Mouse (Mus musculus): Measurements from ENCODE around the gene Reep3. TPM values are rescaled to one million over a fixed set of nuclear protein-coding genes. Genes with fewer than 3 reads are reported as not detected.
A peak's percentile ranks its signal among the peaks of the same experiment; 100 is the strongest.

The Reep3 gene
- polyA plus RNA-seq, 1 experiment from 2014 or later = 31.7 TPM

- no peak for DNase-seq (ENCODE audit: low spot score)
- peaks cover 78% of the 10 kb centered on the region for H3K4me1 ChIP-seq
- H3K4me3 ChIP-seq = no peak overlapping the region
- peaks cover 14% of the 10 kb centered on the region for H3K36me3 ChIP-seq
- H3K9me3 ChIP-seq (replicated peaks) = no peaks in the 10 kb centered on the region
- no peaks in the 10 kb centered on the region for H3K27me3 ChIP-seq (ENCODE audit: low read depth, poor library complexity, severe bottlenecking)
- 57% methylated on average over 6 of the region's 6 CpGs for WGBS
- no peak overlapping the region for H3K27ac ChIP-seq (replicated peaks)
Measured at GRCm38 (mm10) chr10:67106400-67106799, 9.7 kb upstream of the Reep3 start.

- no peak for DNase-seq (ENCODE audit: low spot score)
- Histone ChIP-seq H3K27me3 (ENCODE audit: low read depth, poor library complexity, severe bottlenecking) (no peaks in the 10 kb centered on the region), H3K27ac (replicated peaks) (0 out of 2 replicates have a peak overlapping the region, but pooled peaks have one; percentile 42), H3K4me3 (no peak overlapping the region), H3K9me3 (replicated peaks) (no peaks in the 10 kb centered on the region), H3K36me3 (peaks cover 14% of the 10 kb centered on the region), H3K4me1 (peaks cover 76% of the 10 kb centered on the region)
- WGBS = 71% methylated on average over 19 of the region's 19 CpGs
Measured at GRCm38 (mm10) chr10:67105331-67106217, 8.8 kb upstream of the Reep3 start.

GRCm38 (mm10) chr10:67104543-67104942 is 7.8 kb upstream of the Reep3 start:
- H3K27me3 ChIP-seq (ENCODE audit: low read depth, poor library complexity, severe bottlenecking) = no peaks in the 10 kb centered on the region
- DNase-seq (ENCODE audit: low spot score) = peak; percentile 45
- H3K9me3 ChIP-seq (replicated peaks) = no peaks in the 10 kb centered on the region
- peaks cover 14% of the 10 kb centered on the region for H3K36me3 ChIP-seq
- 18% methylated on average over 9 of the region's 9 CpGs for WGBS
- no peak overlapping the region for H3K4me3 ChIP-seq
- peaks cover 84% of the 10 kb centered on the region for H3K4me1 ChIP-seq
- H3K27ac ChIP-seq (replicated peaks) = no peak overlapping the region

GRCm38 (mm10) chr10:67100831-67101251 is 4.1 kb upstream of the Reep3 start:
- H3K9me3 ChIP-seq (replicated peaks) = no peaks in the 10 kb centered on the region
- H3K27me3 ChIP-seq (ENCODE audit: low read depth, poor library complexity, severe bottlenecking) = no peaks in the 10 kb centered on the region
- H3K4me3 ChIP-seq = no peak overlapping the region
- 66% methylated on average over 9 of the region's 9 CpGs for WGBS
- 0 out of 2 replicates have a peak, but pooled peaks cover 4% of the 10 kb centered on the region for H3K36me3 ChIP-seq
- no peak overlapping the region for H3K27ac ChIP-seq (replicated peaks)
- H3K4me1 ChIP-seq = peaks cover 82% of the 10 kb centered on the region
- no peak for DNase-seq (ENCODE audit: low spot score)

- H3K9me3 ChIP-seq (replicated peaks) = no peaks in the 10 kb centered on the region
- no peak overlapping the region for H3K27ac ChIP-seq (replicated peaks)
- H3K4me1 ChIP-seq = peaks cover 81% of the 10 kb centered on the region
- H3K36me3 ChIP-seq = 0 out of 2 replicates have a peak, but pooled peaks cover 4% of the 10 kb centered on the region
- H3K27me3 ChIP-seq (ENCODE audit: low read depth, poor library complexity, severe bottlenecking) = no peaks in the 10 kb centered on the region
- H3K4me3 ChIP-seq = no peak overlapping the region
- WGBS = 52% methylated on average over 7 of the region's 7 CpGs
- no peak for DNase-seq (ENCODE audit: low spot score)
Measured at GRCm38 (mm10) chr10:67100011-67100661, 3.4 kb upstream of the Reep3 start.

GRCm38 (mm10) chr10:67099183-67099929 is 2.6 kb upstream of the Reep3 start:
- DNase-seq (ENCODE audit: low spot score) = no peak
- no peaks in the 10 kb centered on the region for H3K27me3 ChIP-seq (ENCODE audit: low read depth, poor library complexity, severe bottlenecking)
- H3K4me1 ChIP-seq = peaks cover 73% of the 10 kb centered on the region
- 64% methylated on average over 13 of the region's 13 CpGs for WGBS
- H3K36me3 ChIP-seq = 0 out of 2 replicates have a peak, but pooled peaks cover 4% of the 10 kb centered on the region
- H3K4me3 ChIP-seq = peak overlapping the region; percentile 89
- no peak overlapping the region for H3K27ac ChIP-seq (replicated peaks)
- no peaks in the 10 kb centered on the region for H3K9me3 ChIP-seq (replicated peaks)

GRCm38 (mm10) chr10:67098408-67099050 is 1.8 kb upstream of the Reep3 start:
- Histone ChIP-seq H3K27me3 (ENCODE audit: low read depth, poor library complexity, severe bottlenecking) (no peaks in the 10 kb centered on the region), H3K36me3 (0 out of 2 replicates have a peak, but pooled peaks cover 4% of the 10 kb centered on the region), H3K4me1 (peaks cover 65% of the 10 kb centered on the region), H3K9me3 (replicated peaks) (no peaks in the 10 kb centered on the region), H3K4me3 (peak overlapping the region; percentile 89), H3K27ac (replicated peaks) (peak overlapping the region; percentile 42)
- DNase-seq (ENCODE audit: low spot score) = no peak
- WGBS = 18% methylated on average over 7 of the region's 7 CpGs

GRCm38 (mm10) chr10:67097437-67098150 is 849 bp upstream of the Reep3 start:
- H3K27me3 ChIP-seq (ENCODE audit: low read depth, poor library complexity, severe bottlenecking) = no peaks in the 10 kb centered on the region
- WGBS = under 1% methylated on average over 15 of the region's 15 CpGs
- H3K36me3 ChIP-seq = peaks cover 12% of the 10 kb centered on the region
- DNase-seq (ENCODE audit: low spot score) = no peak
- peaks cover 55% of the 10 kb centered on the region for H3K4me1 ChIP-seq
- no peaks in the 10 kb centered on the region for H3K9me3 ChIP-seq (replicated peaks)
- peak overlapping the region; percentile 99 for H3K27ac ChIP-seq (replicated peaks)
- H3K4me3 ChIP-seq = peak overlapping the region; percentile 89

- peak; percentile 90 for DNase-seq (ENCODE audit: low spot score)
- peak within 1 kb of the TSS; percentile 99 for H3K27ac ChIP-seq (replicated peaks)
- peak within 1 kb of the TSS; percentile 89 for H3K4me3 ChIP-seq
- peaks cover 43% of the 10 kb centered on the region for H3K4me1 ChIP-seq
- H3K9me3 ChIP-seq (replicated peaks) = no peaks in the 10 kb centered on the region
- peaks cover 18% of the 10 kb centered on the region for H3K36me3 ChIP-seq
- no peaks in the 10 kb centered on the region for H3K27me3 ChIP-seq (ENCODE audit: low read depth, poor library complexity, severe bottlenecking)
- WGBS = under 1% methylated on average over 68 of the region's 73 CpGs
Measured at GRCm38 (mm10) chr10:67095798-67096620, 736 bp downstream of the Reep3 start, which contains the start of gene Jmjd1c. Gene Jmjd1c, plus strand, starts transcription at chr10:67096125.

- H3K9me3 ChIP-seq (replicated peaks) = no peaks in the 10 kb centered on the region
- 91% methylated on average over 7 of the region's 7 CpGs for WGBS
- peaks cover 32% of the 10 kb centered on the region for H3K4me1 ChIP-seq
- peaks cover 25% of the 10 kb centered on the region for H3K36me3 ChIP-seq
- H3K27me3 ChIP-seq (ENCODE audit: low read depth, poor library complexity, severe bottlenecking) = no peaks in the 10 kb centered on the region
- DNase-seq (ENCODE audit: low spot score) = no peak
- no peak overlapping the region for H3K27ac ChIP-seq (replicated peaks)
- peak overlapping the region; percentile 89; the same call in 1 of the 2 replicates for H3K4me3 ChIP-seq
Measured at GRCm38 (mm10) chr10:67094922-67095321, 1.8 kb downstream of the Reep3 start.

GRCm38 (mm10) chr10:67090611-67091010 is 6.1 kb downstream of the Reep3 start:
- 90% methylated on average over 4 of the region's 4 CpGs for WGBS
- Histone ChIP-seq H3K4me1 (0 out of 2 replicates have a peak, but pooled peaks cover 4% of the 10 kb centered on the region), H3K27me3 (ENCODE audit: low read depth, poor library complexity, severe bottlenecking) (no peaks in the 10 kb centered on the region), H3K4me3 (no peak overlapping the region), H3K27ac (replicated peaks) (no peak overlapping the region), H3K9me3 (replicated peaks) (no peaks in the 10 kb centered on the region), H3K36me3 (peaks cover 30% of the 10 kb centered on the region)
- no peak for DNase-seq (ENCODE audit: low spot score)

Measured in midbrain, embryonic 10.5 days (tissue).